Mouse (Mus musculus) liver, embryonic 18 days (tissue): ENCODE results near the gene Ddx46. TPM values are rescaled to one million over a fixed set of nuclear protein-coding genes. Genes with fewer than 3 reads are reported as not detected.

Experiments used
- polyA plus RNA-seq: library from polyadenylated mRNA; depleted of rRNA; stranded (reverse); fragments of >200 nt; gene quantifications from 2 replicates; pipeline ENCODE4 v1.2.3, GENCODE M21; 2012; rRNA removed

The Ddx46 gene
- 12.5 and 13.6 TPM in 2 replicates for polyA plus RNA-seq

GRCm38 (mm10) chr13:55634639-55635127, at the start of gene Ddx46:
TSS of gene Ddx46 (plus strand) at chr13:55635027.

GRCm38 (mm10) chr13:55599566-55600540, 35.0 kb upstream of the Ddx46 start, which contains the start of gene B4galt7:
TSS of gene B4galt7 (plus strand) at chr13:55599896.

GRCm38 (mm10) chr13:55622649-55623541, 11.9 kb upstream of the Ddx46 start, which contains the start of gene Caml:
TSS of gene Caml (plus strand) at chr13:55623005.

GRCm38 (mm10) chr13:55692535-55693242, 57.9 kb downstream of the Ddx46 start, which contains the start of gene B230219D22Rik:
TSS of gene B230219D22Rik (plus strand) at chr13:55693124.

GRCm38 (mm10) chr13:55714501-55715166, 79.8 kb downstream of the Ddx46 start, which contains the start of gene Txndc15:
TSS of gene Txndc15 (plus strand) at chr13:55714650.

GRCm38 (mm10) chr13:55727120-55727838, 92.5 kb downstream of the Ddx46 start, which contains the start of gene Pcbd2:
TSS of gene Pcbd2 (plus strand) at chr13:55727368.

Other genes with a start within 250 kb of the Ddx46 start
- gene Slc34a1, start 236.8 kb upstream of the Ddx46 start, polyA plus RNA-seq: not detected in 2 replicates
- not detected in 2 replicates for gene Pfn3, start 219.8 kb upstream of the Ddx46 start, polyA plus RNA-seq
- gene F12, start 208.2 kb upstream of the Ddx46 start, polyA plus RNA-seq: 238 and 242 TPM in 2 replicates
- 20.6 and 24.2 TPM in 2 replicates for gene Grk6, start 190.0 kb upstream of the Ddx46 start, polyA plus RNA-seq
- 0.58 and 0.66 TPM in 2 replicates for gene Prr7, start 170.8 kb upstream of the Ddx46 start, polyA plus RNA-seq
- gene Dbn1, start 146.9 kb upstream of the Ddx46 start, polyA plus RNA-seq: 5.2 and 5.5 TPM in 2 replicates
- gene Pdlim7, start 121.4 kb upstream of the Ddx46 start, polyA plus RNA-seq: 13.9 and 14.6 TPM in 2 replicates
- 18.5 and 21.4 TPM in 2 replicates for gene Dok3, start 105.7 kb upstream of the Ddx46 start, polyA plus RNA-seq
- 25.8 and 26.8 TPM in 2 replicates for gene Ddx41, start 98.4 kb upstream of the Ddx46 start, polyA plus RNA-seq
- 22.0 and 27.4 TPM in 2 replicates for gene Fam193b, start 63.9 kb upstream of the Ddx46 start, polyA plus RNA-seq
- gene Tmed9, start 61.3 kb upstream of the Ddx46 start, polyA plus RNA-seq: 68.7 and 69.9 TPM in 2 replicates
- 8.1 and 8.5 TPM in 2 replicates for gene B4galt7, start 35.1 kb upstream of the Ddx46 start, polyA plus RNA-seq
- 13.9 and 15.5 TPM in 2 replicates for gene Caml, start 12.0 kb upstream of the Ddx46 start, polyA plus RNA-seq
- gene B230219D22Rik, start 58.1 kb downstream of the Ddx46 start, polyA plus RNA-seq: 16.8 and 18.7 TPM in 2 replicates
- 17.0 and 18.9 TPM in 2 replicates for gene Txndc15, start 79.6 kb downstream of the Ddx46 start, polyA plus RNA-seq
- gene Pcbd2, start 92.3 kb downstream of the Ddx46 start, polyA plus RNA-seq: 25.9 and 28.1 TPM in 2 replicates
- 0.03 and 0.06 TPM in 2 replicates for gene Catsper3, start 149.5 kb downstream of the Ddx46 start, polyA plus RNA-seq
- 0.01 and 0.02 TPM in 2 replicates for gene Pitx1, start 201.2 kb downstream of the Ddx46 start, polyA plus RNA-seq